Mouse (Mus musculus) layer of hippocampus, adult 9-11 months (tissue): ENCODE results near the gene Baat.
"Not testable (repeated sequence)": the region's sequence is repeated elsewhere in the genome, so short reads cannot be mapped to it uniquely, and the experiment has no call there.

Experiments
- DNase-seq: peaks from one replicate; pipeline ENCODE4 v3.0.0; 2022

Baat gene

GRCm38 (mm10) chr4:49506386-49506785 is at the start of gene Baat:
Gene Baat (minus strand): TSS chr4:49506557.
- DNase-seq = no peak

DNA sequence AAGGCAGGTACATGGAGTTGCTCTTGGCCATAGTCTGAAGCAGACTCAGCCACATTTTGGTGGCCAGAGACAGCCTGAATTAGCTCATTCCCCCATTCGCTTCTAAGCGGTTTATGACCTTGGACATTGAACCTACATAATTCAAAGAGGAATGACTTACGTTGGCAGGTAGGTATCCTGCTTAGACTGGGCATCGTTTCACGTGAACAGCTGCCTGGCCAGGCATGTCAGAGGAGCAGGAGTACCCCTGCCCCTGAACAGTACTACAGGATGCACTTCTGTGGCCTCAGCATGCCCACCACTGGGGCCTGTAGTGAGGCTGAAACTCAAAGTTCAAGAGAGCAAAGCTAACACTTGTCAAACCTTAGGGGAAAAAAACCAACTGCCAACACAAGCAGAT is 47.0 kb upstream of the Baat start:
- no peak for DNase-seq

DNA sequence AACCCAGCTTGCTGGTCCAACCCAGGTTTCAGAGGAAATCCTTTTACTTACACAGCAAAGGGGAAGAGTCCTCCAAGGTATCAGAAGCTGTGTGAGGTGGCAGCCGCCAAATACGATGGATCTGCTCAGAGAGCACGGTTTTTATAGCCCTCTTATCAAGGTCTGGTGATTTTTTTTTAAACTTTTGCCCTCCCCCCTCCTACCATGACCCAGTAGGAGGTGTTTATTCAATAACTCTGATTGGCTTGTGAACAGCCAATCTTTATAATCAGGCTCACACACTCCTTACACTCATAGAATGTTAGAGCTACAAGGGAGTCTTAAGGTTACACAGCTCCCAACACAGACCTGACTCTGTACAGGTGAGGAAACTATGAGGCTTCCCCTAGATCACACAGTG is 43.0 kb upstream of the Baat start, which contains the start of gene Aldob:
Gene Aldob (minus strand): TSS at position 164 of the 400 bp plus-strand sequence.
- no peak for DNase-seq

- no peak for DNase-seq
Observed at GRCm38 (mm10) chr4:49547544-49548219, 41.3 kb upstream of the Baat start.

GRCm38 (mm10) chr4:49546873-49547543 is 40.7 kb upstream of the Baat start:
- no peak for DNase-seq

- DNase-seq = no peak
Observed at GRCm38 (mm10) chr4:49546026-49546425, 39.7 kb upstream of the Baat start.

- no peak for DNase-seq
Observed at GRCm38 (mm10) chr4:49540966-49541365, 34.6 kb upstream of the Baat start.

GRCm38 (mm10) chr4:49539665-49540064 is 33.3 kb upstream of the Baat start:
- DNase-seq = no peak

DNA sequence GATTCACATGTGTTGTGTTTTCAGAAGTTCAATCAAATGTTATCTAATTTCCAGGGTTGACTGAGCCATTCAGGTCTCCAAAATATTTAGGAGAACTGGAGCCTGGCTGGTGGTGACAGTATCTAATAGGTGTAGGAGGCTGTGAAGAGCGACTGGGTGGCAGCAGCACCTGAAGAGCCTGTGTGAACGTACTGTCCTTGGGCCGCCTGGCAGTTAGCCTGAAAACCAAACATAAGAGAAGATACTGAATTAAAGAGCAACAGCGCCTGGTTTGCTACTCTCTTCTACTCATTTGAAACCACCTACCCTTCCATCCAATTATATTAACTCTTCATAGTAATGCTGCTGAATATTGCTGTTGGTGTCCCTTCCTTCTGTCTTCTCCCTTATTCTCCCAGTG is 30.3 kb upstream of the Baat start:
- no peak for DNase-seq

DNA sequence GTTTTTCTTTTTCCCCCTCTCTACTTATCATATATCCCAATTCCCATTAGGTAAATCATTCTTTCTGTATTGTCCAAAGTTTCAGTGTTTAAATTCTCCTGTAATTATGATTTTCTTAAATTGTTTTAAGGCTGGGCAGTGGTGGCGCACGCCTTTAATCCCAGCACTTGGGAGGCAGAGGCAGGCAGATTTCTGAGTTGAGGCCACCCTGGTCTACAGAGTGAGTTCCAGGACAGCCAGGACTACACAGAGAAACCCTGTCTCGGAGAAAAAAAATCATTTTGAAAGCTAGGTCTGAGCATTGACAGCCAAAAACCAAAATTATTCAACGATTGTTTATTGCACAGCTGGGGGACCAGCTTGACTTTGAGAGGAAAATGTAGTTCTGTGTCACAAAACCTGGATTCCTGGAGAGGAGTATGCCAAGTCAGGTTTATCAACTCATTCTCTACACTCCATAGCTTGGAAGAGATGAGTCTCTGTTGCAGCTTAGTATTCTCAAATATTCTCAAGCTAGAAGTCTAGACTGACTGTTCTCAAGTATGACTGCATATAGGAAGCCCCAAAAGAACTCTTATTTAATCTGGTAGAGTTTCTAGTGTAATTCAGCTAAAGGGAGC is 29.4 kb upstream of the Baat start:
- no peak for DNase-seq

DNA sequence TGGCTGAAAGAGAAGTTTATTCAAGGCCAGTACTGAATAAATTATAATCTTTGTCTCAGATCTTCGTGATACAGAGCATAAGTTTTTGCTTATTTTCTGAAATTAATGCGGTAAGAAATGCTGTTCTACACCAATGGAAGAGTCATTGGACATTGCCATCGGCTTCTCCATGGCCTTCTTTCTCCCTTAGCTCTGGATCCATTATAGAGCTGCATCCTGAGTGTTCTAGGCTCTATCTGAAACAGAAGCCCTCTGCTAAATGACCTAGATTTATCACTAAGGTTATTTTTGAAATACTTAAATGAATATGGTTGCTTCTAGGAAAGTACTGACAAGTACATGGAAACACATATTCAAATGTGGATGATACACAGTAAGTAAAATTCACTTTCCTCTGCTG is 28.7 kb upstream of the Baat start:
- DNase-seq = no peak

- peak; percentile 89 for DNase-seq
Observed at GRCm38 (mm10) chr4:49522576-49522975, 16.2 kb upstream of the Baat start.

DNA sequence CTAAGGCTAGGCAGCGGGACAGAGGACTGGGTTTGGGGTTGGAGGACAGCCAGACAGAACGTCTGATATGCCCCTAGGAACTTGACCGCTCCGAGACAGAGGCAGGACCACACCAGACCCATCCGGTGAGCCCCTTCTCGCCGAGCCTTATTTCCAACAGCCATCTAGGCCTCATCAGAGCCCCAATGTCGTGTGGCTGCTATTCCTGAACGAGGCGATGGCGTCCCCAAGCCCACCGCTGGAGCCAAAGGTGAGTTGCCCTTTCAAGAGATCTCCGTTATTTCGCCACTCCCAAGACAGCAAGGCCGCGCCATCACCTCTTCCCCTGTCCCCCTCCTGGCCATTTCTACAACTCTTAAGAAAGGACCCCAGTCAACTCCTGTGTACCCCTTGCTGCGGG is 15.0 kb upstream of the Baat start:
- DNase-seq = no peak

DNA sequence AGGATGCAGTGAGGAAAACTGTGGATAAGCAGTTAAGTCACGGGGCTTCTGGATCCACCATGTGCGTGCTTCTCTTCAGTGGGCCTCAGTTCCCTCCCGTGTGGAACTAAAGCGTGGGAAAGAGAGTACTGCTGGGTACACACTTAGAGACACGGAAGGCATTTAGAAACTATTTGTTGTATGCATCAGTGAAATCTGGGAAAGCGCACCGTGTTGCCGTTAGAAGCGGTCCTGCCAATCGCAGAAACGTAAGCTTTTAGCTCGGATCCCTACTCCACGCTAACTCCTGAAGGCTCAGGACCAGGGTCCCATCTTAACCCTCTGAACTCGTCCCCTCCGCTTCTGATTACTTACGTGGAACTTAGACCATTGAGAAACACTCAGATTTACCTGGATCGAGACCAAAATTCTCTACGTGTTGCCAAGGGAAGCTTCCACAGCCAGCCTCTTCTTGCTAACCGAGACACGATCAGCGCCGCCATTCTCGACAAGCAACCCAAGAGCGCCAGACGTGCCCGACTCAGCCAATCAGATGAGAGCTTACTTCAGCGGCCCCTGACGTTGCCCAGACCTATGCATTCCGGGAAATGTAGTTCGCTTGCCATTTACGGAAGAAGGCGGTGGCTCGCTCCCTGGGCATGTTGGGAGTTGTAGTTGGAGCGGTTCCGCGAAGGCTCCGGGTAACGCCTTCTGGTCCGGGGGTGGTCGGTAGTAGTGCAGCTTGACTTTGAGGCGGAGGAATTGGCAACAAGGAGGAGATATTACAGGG is 14.4 kb upstream of the Baat start, which contains the start of the genes Mrpl50 and Zfp189:
Gene Mrpl50 (minus strand): TSS at position 522 of the 769 bp plus-strand sequence.
Gene Zfp189 (plus strand): TSS at position 605 of the 769 bp plus-strand sequence.
- peak; percentile 98 for DNase-seq

GRCm38 (mm10) chr4:49519476-49519875 is 13.1 kb upstream of the Baat start:
- no peak for DNase-seq

DNA sequence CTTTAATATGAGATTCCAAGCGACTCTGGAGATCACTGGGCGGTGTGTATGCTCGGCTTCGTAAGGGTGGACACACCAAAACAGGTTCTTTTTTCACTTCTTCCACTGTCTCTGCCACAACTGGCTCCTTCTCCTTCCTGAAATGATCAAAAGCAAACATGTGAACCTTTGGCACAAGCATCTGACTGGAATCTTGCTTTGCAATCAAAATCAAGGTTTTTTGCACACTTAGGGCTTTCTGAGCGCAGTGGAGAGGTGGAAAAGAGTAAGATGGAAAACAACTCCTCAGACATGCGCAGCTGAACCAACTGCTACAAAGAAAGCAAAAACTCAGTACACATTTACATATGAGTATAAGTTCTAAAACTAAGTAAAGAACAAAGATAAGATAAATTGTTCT is 8.1 kb upstream of the Baat start:
- DNase-seq = no peak

GRCm38 (mm10) chr4:49512636-49513035 is 6.3 kb upstream of the Baat start:
- no peak for DNase-seq

- not testable (repeated sequence) for DNase-seq
Observed at GRCm38 (mm10) chr4:49510236-49510835, 4.0 kb upstream of the Baat start.

DNA sequence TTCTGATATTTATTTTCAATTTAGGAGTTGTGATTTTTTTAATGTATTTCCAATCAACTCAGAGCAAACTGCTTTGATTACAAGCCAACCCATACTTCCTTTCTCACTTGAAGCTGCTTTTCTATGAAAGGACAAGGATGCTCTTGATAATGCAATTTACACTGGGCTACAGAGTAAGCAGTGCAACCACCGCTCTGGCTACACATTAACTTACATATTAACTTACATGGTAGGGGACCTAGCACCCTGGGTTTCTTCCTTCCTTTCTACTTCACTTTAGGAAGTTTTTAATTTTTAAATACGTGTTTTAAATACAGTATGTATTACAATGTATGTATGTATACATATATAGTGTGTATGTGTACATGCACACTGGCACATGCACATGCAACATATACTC is 2.8 kb upstream of the Baat start:
- DNase-seq = no peak

DNA sequence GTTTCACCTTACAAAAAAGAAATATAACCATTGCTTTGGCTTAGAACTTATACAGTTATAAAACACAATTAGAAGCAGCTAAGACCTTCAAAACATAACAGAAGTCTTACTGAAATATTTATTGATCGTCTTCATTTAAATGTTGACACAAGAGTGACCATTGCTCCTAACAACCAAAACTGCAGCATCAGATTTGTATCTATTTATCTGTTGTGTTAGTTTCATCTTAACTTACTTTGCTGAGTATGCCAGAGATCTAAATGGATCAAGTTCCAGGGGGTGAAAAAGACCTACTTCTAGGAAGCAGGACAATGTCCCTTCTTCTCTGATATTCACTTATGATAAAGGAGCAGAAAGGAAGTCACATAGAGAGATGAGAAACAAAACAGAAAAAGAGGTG is 2.8 kb downstream of the Baat start:
- DNase-seq = no peak

DNA sequence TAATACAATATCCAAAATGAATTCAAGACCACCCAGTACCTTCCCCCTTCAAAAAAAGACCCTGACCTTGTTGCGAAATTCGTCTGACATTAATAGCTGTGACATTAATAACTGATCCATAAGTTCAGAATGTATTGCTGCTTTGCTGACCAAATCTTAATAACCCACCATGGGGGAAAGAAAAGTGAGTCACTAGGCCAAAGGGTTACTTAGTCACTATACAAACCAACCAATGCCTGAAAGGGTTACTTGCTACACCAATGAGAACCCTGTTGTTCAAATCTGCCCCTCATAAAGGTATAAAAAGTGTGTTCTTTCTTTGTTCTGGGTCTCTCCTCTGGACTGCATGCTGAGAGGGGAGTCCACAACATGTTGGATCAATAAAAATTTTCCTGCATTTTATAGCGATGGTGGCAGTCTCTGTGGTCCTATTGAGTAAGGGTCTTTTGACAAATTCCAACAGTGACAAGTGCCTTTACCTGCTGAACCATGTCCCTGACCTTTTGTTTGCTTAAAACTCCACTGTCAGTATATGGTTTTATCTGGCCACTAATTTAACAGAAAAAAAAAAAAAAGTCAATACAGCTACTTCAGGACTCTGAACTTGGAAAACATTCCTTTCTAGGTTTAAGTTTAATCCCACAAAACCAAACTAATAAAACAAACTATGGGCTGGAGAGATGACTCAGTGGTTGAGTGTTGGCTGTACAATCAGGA is 20.3 kb downstream of the Baat start:
- not testable (repeated sequence) for DNase-seq

GRCm38 (mm10) chr4:49485442-49485841 is 20.9 kb downstream of the Baat start:
- no peak for DNase-seq
